Mouse (Mus musculus) limb, embryonic 14.5 days (tissue): ENCODE results near the gene Efna5. TPM values are rescaled to one million over a fixed set of nuclear protein-coding genes. Genes with fewer than 3 reads are reported as not detected.

ENCODE experiments used
- ATAC-seq: fragments of 200-750 bp; cut with Nextera tagmentation; 2 replicates; pipeline ENCODE4 v1.8.0; 2017; ENCODE audit warnings: low read depth, moderate number of reproducible peaks, moderate TSS enrichment; ENCODE audit not compliant: low FRiP score
- DNase-seq: peaks from one replicate; pipeline ENCODE4 v3.0.0-alpha.2; 2015; ENCODE audit warnings: low spot score
- H3K27ac ChIP-seq: fragments of 300-500 bp; sonication (generic); replicated peaks from 2 replicates; pipeline ENCODE4 v1.5.1; 2014; ENCODE audit warnings: low read depth, mild to moderate bottlenecking, low read length, moderate library complexity, mixed read lengths
- H3K27me3 ChIP-seq: fragments of 300-500 bp; sonication (generic); 2 replicates; pipeline ENCODE4 v1.6.1; 2014; ENCODE audit warnings: low read length, mixed read lengths; ENCODE audit not compliant: control insufficient read depth, insufficient read depth
- H3K36me3 ChIP-seq: fragments of 300-500 bp; sonication (generic); 2 replicates; pipeline ENCODE4 v1.6.1; 2014; ENCODE audit warnings: mild to moderate bottlenecking, low read length, moderate library complexity, mixed read lengths; ENCODE audit not compliant: control insufficient read depth, insufficient read depth
- H3K4me1 ChIP-seq: fragments of 300-500 bp; sonication (generic); 2 replicates; pipeline ENCODE4 v1.6.1; 2014; ENCODE audit warnings: antibody characterized with exemption, low read length, mixed read lengths; ENCODE audit not compliant: control insufficient read depth, insufficient read depth
- H3K4me2 ChIP-seq: fragments of 300-500 bp; sonication (generic); replicated peaks from 2 replicates; pipeline ENCODE4 v1.6.1; 2014; ENCODE audit warnings: low read depth, mild to moderate bottlenecking, low read length, moderate library complexity; ENCODE audit not compliant: severe bottlenecking
- H3K4me3 ChIP-seq: fragments of 300-500 bp; sonication (generic); replicated peaks from 2 replicates; pipeline ENCODE4 v1.5.1; 2014; ENCODE audit warnings: low read length
- H3K9ac ChIP-seq: fragments of 300-500 bp; sonication (generic); 2 replicates; pipeline ENCODE4 v1.6.1; 2014; ENCODE audit warnings: mild to moderate bottlenecking, low read depth, low read length, moderate library complexity; ENCODE audit not compliant: severe bottlenecking
- H3K9me3 ChIP-seq: fragments of 300-500 bp; sonication (generic); 2 replicates; pipeline ENCODE4 v1.6.1; 2016; ENCODE audit warnings: low read length; ENCODE audit not compliant: control insufficient read depth
- POLR2A ChIP-seq: fragments of 200-500 bp; IDR thresholded peaks from 2 replicates; pipeline ENCODE4 v1.8.0; 2012; ENCODE audit warnings: inconsistent platforms, mild to moderate bottlenecking, moderate library complexity, borderline replicate concordance; ENCODE audit not compliant: insufficient read depth, insufficient read length; ENCODE audit errors: extremely low read depth
- WGBS: fragments of 180-500 bp; shearing (Covaris S2); extraction: QIAGEN DNeasy Blood & Tissue Kit; methylation state at CpG from one replicate; pipeline ENCODE4 v1.1.7; 2014; 5-methylcytosine and 5-hydroxymethylcytosine counted together
- polyA plus RNA-seq, 2 experiments: library from polyadenylated mRNA; depleted of rRNA in 1 of 2; stranded (reverse) in 1 of 2; unstranded in 1 of 2; fragments of >200 nt; fragmentation: Nextera tagmentation in 1 of 2; extraction: Ambion mirVana in 1 of 2; gene quantifications; 2 replicates each; pipeline versions ENCODE4 v1.2.1 to v1.2.3; 2012 to 2014

Gene Efna5
- polyA plus RNA-seq, 2 experiments = 22.8 to 64.8 TPM

GRCm38 (mm10) chr17:62845656-62846055 lies 35.5 kb downstream of the Efna5 start:
- Histone ChIP-seq H3K4me1 (peaks cover 21% of the 10 kb centered on the region), H3K9me3 (no peaks in the 10 kb centered on the region), H3K27ac (no peak overlapping the region), H3K9ac (no peak overlapping the region), H3K4me2 (0 out of 2 replicates have a peak overlapping the region, but pooled peaks have one; percentile 1), H3K36me3 (no peaks in the 10 kb centered on the region), H3K4me3 (no peak overlapping the region), H3K27me3 (no peaks in the 10 kb centered on the region)
- WGBS = 41% methylated on average over 5 of the region's 5 CpGs
- ATAC-seq (no peak), DNase-seq (peak; percentile 23)
- no peak for TF ChIP-seq POLR2A

GRCm38 (mm10) chr17:62844329-62844728 lies 36.8 kb downstream of the Efna5 start:
- no peaks in the 10 kb centered on the region for H3K9me3 ChIP-seq
- no peak overlapping the region for H3K4me3 ChIP-seq
- no peak for DNase-seq
- no peak overlapping the region for H3K4me2 ChIP-seq
- 52% methylated on average over 5 of the region's 5 CpGs for WGBS
- H3K36me3 ChIP-seq = no peaks in the 10 kb centered on the region
- TF ChIP-seq POLR2A = no peak
- H3K27me3 ChIP-seq = no peaks in the 10 kb centered on the region
- no peak overlapping the region for H3K9ac ChIP-seq
- no peak overlapping the region for H3K27ac ChIP-seq
- H3K4me1 ChIP-seq = peaks cover 21% of the 10 kb centered on the region
- ATAC-seq = no peak

DNA sequence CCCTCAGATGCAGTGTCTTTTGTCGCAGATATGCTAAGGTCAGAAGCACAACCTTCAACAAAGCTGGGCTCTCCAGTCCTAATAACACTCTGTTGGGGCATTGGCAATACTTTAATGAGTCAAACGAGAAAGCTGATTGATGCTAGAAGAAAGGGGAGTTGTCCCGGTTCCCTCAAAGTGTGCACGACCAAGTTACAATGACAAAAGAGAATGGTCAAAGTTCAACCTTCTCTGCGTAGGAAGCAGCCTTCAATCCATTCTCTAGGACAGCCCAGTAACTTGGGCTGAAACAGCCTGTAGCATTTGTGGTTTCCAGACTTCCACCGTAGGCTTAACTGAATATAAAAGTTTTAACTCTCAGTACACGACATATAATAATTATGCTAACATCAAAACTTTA lies 43.8 kb downstream of the Efna5 start:
- Histone ChIP-seq H3K4me1 (peaks cover 16% of the 10 kb centered on the region), H3K27me3 (no peaks in the 10 kb centered on the region), H3K27ac (no peak overlapping the region), H3K36me3 (no peaks in the 10 kb centered on the region), H3K4me2 (no peak overlapping the region), H3K9ac (no peak overlapping the region), H3K9me3 (no peaks in the 10 kb centered on the region), H3K4me3 (no peak overlapping the region)
- TF ChIP-seq POLR2A = no peak
- no peak for ATAC-seq
- no peak for DNase-seq
- 26% methylated on average over 7 of the region's 7 CpGs for WGBS

DNA sequence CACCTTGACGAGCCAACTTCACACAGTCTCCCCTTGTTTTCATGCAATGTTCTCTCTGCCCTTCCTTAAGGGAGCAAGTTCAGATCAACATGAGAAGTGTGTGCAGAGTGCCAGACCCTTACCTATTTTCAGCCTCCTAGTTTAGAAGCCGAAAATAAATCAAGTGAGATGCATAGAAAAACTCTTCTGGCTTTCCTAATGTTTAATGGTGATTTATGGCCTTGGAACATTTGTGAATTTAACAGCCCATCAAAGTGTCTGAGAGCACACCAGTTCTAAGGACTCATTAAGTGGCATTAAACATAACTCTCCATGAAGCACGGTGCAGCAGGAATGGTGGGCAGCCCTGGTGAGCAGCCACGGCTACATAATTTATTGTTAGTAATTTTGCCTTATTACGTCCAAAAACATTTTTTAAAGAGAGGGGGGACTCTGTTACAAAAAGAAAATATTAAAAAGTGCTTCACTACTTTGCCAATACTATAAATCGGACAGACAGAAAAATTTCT lies 44.5 kb downstream of the Efna5 start:
- Histone ChIP-seq H3K9ac (no peak overlapping the region), H3K27ac (no peak overlapping the region), H3K36me3 (no peaks in the 10 kb centered on the region), H3K4me1 (peaks cover 16% of the 10 kb centered on the region), H3K4me2 (no peak overlapping the region), H3K9me3 (no peaks in the 10 kb centered on the region), H3K4me3 (no peak overlapping the region), H3K27me3 (no peaks in the 10 kb centered on the region)
- TF ChIP-seq POLR2A = no peak
- ATAC-seq (no peak), DNase-seq (no peak)
- 24% methylated on average over 6 of the region's 6 CpGs for WGBS

DNA sequence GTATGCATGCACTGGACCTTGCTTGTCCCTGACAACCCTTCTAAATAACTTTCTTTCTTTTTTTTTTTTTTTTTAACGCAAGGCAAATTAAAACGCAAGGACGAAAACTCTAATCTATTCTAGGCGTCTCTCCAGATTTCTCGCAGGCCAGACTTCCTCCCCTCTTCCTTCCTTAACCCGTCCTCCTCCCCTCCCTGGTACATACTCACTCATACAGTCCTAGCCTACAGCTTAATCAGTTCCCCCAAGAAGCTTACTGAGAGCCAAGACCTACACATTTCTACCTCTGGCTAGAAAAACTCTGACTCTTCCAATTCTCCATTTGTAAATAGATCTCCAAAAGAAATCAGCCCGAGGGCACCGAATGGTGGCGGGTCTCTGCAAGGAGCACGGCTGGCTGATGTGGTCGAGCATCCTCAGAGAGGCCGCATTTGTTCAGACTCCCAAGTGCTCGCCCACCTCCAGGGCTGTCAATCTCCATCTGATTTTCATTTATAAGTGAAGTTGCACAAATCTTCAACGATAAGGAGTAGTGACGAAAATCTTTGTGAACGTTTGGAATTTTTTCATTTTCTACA lies 48.5 kb downstream of the Efna5 start:
- H3K27ac ChIP-seq = no peak overlapping the region
- ATAC-seq = no peak
- peaks cover 12% of the 10 kb centered on the region for H3K4me1 ChIP-seq
- H3K4me2 ChIP-seq = no peak overlapping the region
- no peak overlapping the region for H3K9ac ChIP-seq
- no peak for TF ChIP-seq POLR2A
- no peaks in the 10 kb centered on the region for H3K27me3 ChIP-seq
- DNase-seq = no peak
- WGBS = 71% methylated on average over 16 of the region's 16 CpGs
- H3K4me3 ChIP-seq = no peak overlapping the region
- H3K9me3 ChIP-seq = no peaks in the 10 kb centered on the region
- H3K36me3 ChIP-seq = no peaks in the 10 kb centered on the region

GRCm38 (mm10) chr17:62827549-62827948 lies 53.6 kb downstream of the Efna5 start:
- peaks cover 5% of the 10 kb centered on the region; the same call in 1 of the 2 replicates for H3K4me1 ChIP-seq
- ATAC-seq = no peak
- no peaks in the 10 kb centered on the region for H3K36me3 ChIP-seq
- no peak for TF ChIP-seq POLR2A
- H3K27ac ChIP-seq = no peak overlapping the region
- no peaks in the 10 kb centered on the region for H3K27me3 ChIP-seq
- no peak overlapping the region for H3K9ac ChIP-seq
- no peak overlapping the region for H3K4me3 ChIP-seq
- no peaks in the 10 kb centered on the region for H3K9me3 ChIP-seq
- no peak overlapping the region for H3K4me2 ChIP-seq
- no peak for DNase-seq
- 79% methylated on average over 6 of the region's 6 CpGs for WGBS
